Mouse (Mus musculus) cerebellum, adult 8-10 months (tissue): Measurements from ENCODE around the gene Trpc3.
A peak's percentile ranks its signal among the peaks of the same experiment; 100 is the strongest.
"Not testable (repeated sequence)": the region's sequence is repeated elsewhere in the genome, so short reads cannot be mapped to it uniquely, and the experiment has no call there.

Experiments
- DNase-seq: peaks from one replicate; pipeline ENCODE4 v3.0.0; 2022

Trpc3 gene

GRCm38 (mm10) chr3:36689392-36690291 lies at the start of gene Trpc3:
Trpc3 (minus strand) TSS chr3:36690167.
- peak; percentile 19 for DNase-seq

DNA sequence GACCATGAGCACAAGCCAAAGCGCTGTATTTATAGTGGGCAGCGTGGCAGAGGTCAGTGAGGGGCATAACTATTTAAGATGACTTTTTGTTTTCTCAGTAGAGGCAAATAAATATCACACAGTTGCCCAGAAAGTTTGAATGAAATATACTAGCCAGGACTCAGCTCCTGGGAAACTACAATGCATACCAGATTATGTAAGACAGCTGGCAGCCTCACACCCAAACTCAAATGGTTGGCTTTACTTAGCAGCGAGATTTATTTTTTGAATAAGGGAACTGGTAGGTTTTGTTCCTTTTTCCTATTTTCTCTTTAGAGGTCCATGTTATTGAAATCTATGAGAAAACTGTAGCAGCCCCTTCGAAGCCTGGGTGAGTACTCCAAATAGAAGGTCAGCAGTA lies 48.1 kb upstream of the Trpc3 start:
- DNase-seq = no peak

DNA sequence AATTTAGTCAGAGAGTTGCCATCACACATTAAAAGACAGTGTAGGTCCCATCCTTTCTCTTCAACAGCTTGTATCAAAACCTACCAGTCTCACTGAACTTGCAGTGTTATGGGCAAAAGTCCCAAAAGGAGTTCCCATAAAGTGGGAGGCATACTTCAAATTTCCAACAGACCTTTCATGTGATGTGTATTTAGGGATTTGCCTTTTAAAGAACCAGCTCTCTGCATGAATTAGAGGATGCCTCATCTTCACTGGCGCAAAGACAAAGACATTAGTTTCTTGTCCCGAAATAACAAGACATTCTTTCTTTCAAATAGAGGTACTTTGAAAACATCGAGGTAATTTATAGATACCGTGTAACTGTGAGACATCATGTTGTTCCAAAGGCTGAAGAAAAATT lies 43.1 kb upstream of the Trpc3 start:
- no peak for DNase-seq

DNA sequence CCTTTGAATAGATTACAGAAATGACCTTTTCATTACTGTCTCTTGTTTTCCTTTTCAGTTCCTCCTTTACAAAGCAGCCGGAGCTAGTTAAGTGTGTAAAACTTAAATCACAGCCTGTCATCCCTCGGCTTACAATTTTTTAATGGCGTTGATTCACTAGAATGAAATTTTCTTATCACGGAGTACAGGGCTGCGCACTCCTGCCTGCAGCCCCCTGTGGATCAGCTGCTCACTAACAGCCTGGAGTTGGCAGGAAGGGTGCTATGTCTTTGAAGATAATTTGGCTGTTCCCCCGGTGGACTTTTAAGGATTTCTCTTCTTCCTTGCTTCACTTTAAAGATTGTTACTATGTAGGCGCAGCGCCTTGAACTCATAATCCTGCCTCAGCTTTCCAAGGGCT lies 36.6 kb upstream of the Trpc3 start:
- DNase-seq = no peak

- DNase-seq = no peak
These were observed 31.9 kb upstream of the Trpc3 start for GRCm38 (mm10) chr3:36721850-36722249.

DNA sequence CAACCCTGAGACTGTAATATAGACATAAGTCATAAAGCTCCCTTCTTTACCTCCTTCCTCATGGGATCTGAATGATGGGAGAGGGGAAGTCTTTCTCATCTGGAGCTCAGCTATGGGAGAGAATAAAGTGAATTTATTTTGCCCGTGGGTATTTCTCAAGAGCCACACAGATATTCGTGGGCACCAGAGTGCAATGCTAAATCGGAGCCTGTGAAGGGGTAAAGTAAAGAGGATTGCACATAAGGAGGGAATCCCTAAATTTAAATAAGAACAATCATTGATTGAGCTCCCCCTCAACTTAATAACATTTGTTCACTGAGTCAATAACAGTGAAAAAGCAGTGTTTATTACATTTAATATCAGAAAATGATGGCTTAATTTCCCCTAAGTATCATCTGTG lies 19.6 kb upstream of the Trpc3 start:
- no peak for DNase-seq

- DNase-seq = no peak
These were observed 304 bp upstream of the Trpc3 start for GRCm38 (mm10) chr3:36690292-36690650.

DNA sequence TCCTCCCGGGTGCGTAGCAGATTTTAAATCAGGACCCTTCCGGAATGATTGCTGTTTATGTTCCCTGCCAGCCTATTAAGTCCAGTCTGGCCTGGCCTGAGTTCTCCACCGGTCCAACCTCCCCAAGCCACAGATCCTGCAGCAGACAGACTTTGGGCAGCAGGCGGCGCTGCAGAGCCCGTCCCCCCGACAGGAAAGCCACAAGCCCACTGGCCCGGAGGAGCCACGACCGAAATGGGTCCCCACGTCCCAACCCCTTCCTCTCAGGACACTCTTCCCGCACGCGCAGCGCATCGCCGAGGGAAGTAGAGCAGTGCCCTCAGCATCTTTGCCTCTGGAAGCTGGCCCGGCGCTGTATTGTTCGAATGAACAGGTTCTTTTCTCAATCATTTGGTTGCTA lies 1.1 kb downstream of the Trpc3 start:
- DNase-seq = peak; percentile 51

DNA sequence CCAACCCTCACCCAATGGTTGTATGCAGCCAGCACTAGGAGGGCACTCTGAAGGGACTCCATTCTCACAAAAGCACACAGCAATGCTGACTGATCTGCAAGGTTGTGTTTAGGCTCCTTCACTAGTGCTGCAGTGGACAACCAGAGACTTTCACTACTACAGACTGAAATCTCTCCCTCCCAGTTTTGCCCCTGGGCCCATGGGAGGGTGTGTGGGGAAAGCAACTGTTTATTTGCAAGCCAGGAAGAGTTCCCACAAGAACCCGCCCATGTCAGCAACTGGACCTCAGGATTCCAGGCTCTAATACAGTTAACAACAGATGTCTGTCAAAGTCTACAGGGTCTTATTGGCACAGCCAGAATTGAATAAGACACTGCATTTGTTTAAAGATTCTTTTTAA lies 14.1 kb downstream of the Trpc3 start:
- no peak for DNase-seq

GRCm38 (mm10) chr3:36667814-36668213 lies 22.2 kb downstream of the Trpc3 start:
- DNase-seq = no peak

DNA sequence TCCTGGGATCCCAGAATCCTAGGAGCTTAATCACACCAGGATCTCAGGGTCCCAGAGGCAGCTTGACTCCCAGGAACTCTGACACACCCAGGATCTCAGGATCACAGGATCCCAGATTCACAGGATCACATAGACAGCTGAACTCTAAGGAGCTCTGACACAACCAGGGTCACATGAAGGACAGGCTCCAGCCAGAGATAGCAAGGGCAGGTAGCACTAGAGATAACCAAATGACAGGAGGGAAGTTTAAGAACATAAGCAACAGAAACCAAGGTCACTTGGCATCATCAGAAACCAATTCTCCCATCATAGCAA lies 44.8 kb downstream of the Trpc3 start:
- DNase-seq = not testable (repeated sequence)

GRCm38 (mm10) chr3:36644554-36645244 lies 45.3 kb downstream of the Trpc3 start:
- no peak for DNase-seq

DNA sequence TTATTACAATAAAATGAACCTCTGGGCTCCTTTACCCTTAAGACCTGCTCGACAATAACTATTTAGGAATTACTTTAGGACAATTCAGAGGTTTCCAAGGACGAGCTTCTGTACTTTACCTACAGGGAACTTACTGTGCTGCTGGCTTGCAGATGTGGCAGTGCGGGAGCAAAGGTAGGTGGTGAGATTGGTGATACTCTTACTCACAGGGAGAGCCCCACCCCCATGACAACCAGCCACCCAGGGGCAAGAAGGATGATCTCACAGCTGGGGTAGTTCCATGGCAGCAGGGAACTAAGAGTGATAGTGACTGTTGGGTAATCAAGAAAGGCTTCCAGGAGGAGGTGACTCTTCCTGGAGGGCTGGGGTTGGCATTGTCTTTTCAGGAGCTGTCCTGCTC lies 46.6 kb downstream of the Trpc3 start:
- no peak for DNase-seq

- no peak for DNase-seq
These were observed 47.2 kb downstream of the Trpc3 start for GRCm38 (mm10) chr3:36642736-36643135.

- no peak for DNase-seq
These were observed 49.2 kb downstream of the Trpc3 start for GRCm38 (mm10) chr3:36640787-36641186.

- DNase-seq = peak; percentile 23
These were observed 54.5 kb downstream of the Trpc3 start for GRCm38 (mm10) chr3:36635449-36635848.

GRCm38 (mm10) chr3:36626803-36627202 lies 63.2 kb downstream of the Trpc3 start:
- DNase-seq = no peak

GRCm38 (mm10) chr3:36618181-36618580 lies 71.8 kb downstream of the Trpc3 start:
- DNase-seq = no peak

- DNase-seq = peak; percentile 24
These were observed 76.1 kb downstream of the Trpc3 start for GRCm38 (mm10) chr3:36613908-36614255.

GRCm38 (mm10) chr3:36613202-36613907 lies 76.6 kb downstream of the Trpc3 start, which contains the start of gene Bbs7:
Bbs7 (minus strand) TSS chr3:36613477.
- DNase-seq = peak; percentile 90

- no peak for DNase-seq
These were observed 77.3 kb downstream of the Trpc3 start for GRCm38 (mm10) chr3:36612687-36613086.

DNA sequence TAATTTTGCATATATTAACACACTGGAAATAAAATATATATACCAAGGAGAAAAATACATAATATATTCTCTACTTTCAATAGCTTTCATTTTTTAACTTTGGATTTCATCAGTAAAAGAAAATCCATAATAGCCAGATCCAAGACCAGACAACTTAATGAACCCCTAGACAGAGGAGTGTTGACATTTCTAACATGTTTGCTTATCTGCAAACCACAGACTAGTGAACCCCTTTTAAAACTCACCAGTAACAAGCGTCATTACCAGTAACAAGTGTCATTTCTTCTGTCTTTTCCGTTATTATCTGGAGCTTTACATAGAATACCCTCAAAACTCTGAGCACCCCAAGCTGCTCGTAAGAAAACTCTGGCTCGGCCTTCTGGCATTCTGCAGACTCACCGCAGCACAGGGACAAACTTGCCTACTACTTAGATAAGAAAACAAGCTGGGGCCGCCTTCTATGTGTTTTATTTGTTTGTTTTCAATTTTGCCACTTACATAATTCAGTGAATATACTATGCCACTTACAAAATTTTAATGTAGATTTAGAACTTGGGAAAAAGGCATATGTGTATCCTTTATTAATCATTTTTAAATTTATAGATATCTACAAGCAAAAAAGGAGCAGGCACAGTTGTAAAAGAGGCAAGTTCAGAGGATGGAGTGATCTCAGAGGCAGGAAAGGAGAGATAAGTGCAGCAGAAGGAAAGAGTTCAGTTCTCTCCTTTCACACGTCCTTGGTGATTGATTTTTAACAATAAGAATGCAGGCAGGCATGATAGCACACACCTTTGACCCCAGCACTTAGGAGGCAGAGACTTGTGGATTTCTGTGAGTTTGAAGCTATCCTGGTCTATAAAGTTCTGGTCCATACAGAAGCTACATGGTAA lies 83.8 kb downstream of the Trpc3 start:
- no peak for DNase-seq

DNA sequence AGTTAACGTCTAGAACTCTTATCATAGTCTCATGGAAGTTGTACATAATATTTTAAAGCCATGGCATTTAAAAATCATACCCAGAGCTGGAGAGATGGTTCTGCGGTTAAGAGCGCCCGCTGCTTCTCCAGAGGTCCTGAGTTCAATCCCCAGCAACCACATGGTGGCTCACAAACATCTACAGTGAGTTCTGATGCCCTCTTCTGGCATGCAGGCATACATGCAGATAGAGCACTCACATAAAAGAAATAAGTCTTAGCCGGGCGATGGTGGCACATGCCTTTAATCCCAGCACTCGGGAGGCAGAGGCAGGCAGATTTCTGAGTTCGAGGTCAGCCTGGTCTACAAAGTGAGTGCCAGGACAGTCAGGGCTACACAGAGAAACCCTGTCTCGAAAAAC lies 90.2 kb downstream of the Trpc3 start:
- not testable (repeated sequence) for DNase-seq
